ENCODE assay signal across 8 mouse cellular contexts in the genomic region with DNA sequence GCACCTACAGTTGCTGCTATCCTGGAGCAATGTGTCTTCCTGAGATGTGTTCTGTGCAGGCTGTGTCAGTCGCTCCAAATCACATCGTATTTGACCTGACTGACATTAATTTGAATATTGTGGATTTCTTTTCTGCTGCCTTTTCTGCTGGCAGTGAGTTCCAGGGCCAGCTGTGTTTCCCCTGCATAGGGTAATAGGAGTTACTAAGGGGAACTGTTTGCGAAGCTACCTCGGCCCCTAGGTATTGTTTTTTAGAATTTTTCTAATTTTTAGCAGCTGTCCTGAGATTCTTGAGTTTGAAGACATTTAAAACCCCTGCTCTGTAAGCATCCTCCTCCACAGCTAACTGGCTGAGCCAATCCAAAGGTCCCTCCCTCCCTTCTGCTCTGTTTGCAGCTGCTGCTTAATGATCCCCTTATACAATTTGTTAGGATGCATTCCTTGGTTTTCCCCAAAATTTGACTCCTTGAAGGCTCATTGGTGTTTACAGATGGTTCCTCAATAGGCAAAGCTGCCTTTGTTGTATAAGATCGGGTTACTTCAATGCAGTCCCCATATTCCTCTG. TPM values are rescaled to one million over a fixed set of nuclear protein-coding genes. Genes with fewer than 3 reads are reported as not detected.
DNase-seq lines count a peak whose midpoint lies in the region; ATAC-seq and TF ChIP-seq lines count a peak whose summit lies in the region.

No protein-coding gene starts in this region.

- 29% methylated on average over 5 of the region's 5 CpGs for WGBS in kidney, adult 2 months
- 31% methylated on average over 5 of the region's 5 CpGs for WGBS in hindbrain, embryonic 11.5 days
- WGBS in midbrain, embryonic 11.5 days: 34% methylated on average over 5 of the region's 5 CpGs

- no peaks in the 10 kb centered on the region for H3K36me3 ChIP-seq in kidney, adult 2 months (ENCODE audit: control insufficient read depth, insufficient read depth, low read length)
- no peaks in the 10 kb centered on the region for H3K36me3 ChIP-seq in hindbrain, embryonic 11.5 days (ENCODE audit: control insufficient read depth, insufficient read depth, low read length)
- no peaks in the 10 kb centered on the region for H3K36me3 ChIP-seq in midbrain, embryonic 11.5 days (ENCODE audit: control insufficient read depth, insufficient read depth, low read length)

- no peak for TF ChIP-seq POLR2A in kidney, adult 2 months (IDR thresholded peaks at IDR 0.05; ENCODE audit: low read depth, low read length)
- TF ChIP-seq POLR2A in cortical plate, adult 2 months (IDR thresholded peaks at IDR 0.05; ENCODE audit: extremely low read depth, insufficient read depth, low read length): no peak

- no peaks in the 10 kb centered on the region for H3K27me3 ChIP-seq in kidney, adult 2 months (replicated peaks; ENCODE audit: control insufficient read depth, insufficient read depth, low read length)
- H3K27me3 ChIP-seq in hindbrain, embryonic 11.5 days (ENCODE audit: control insufficient read depth, insufficient read depth, low read length): no peaks in the 10 kb centered on the region
- H3K27me3 ChIP-seq in midbrain, embryonic 11.5 days (ENCODE audit: control insufficient read depth, insufficient read depth, low read length): no peaks in the 10 kb centered on the region

- no peak for TF ChIP-seq CTCF in kidney, adult 2 months (conservative IDR thresholded peaks at IDR 0.05; ENCODE audit: insufficient read depth, insufficient read length, low read depth, low read length)
- no peak for TF ChIP-seq CTCF in cortical plate, adult 2 months (IDR thresholded peaks at IDR 0.05; ENCODE audit: extremely low read depth, insufficient read depth, low read length)

- peak; percentile 20; the same call in 1 of the 2 replicates for ATAC-seq in hindbrain, embryonic 11.5 days (ENCODE audit: low FRiP score)
- peak; percentile 41 for ATAC-seq in midbrain, embryonic 11.5 days (ENCODE audit: low FRiP score)

- no peak for DNase-seq in kidney, adult 2 months
- no peak for DNase-seq in kidney, postnatal 14 days
- DNase-seq in hindbrain, embryonic 11.5 days (ENCODE audit: low spot score): peak; percentile 7
- DNase-seq in midbrain, embryonic 11.5 days (ENCODE audit: low spot score, missing footprints): no peak
- DNase-seq in gastrocnemius, adult 8-10 months (ENCODE audit: low spot score in 2 of 2): no peak
- DNase-seq in adipocyte (ENCODE audit: low spot score): no peak
- no peak for DNase-seq in right cerebral cortex, postnatal 14 days

- no peak overlapping the region for H3K27ac ChIP-seq in kidney, adult 2 months (ENCODE audit: insufficient read depth, low read depth, low read length)
- H3K27ac ChIP-seq in cortical plate, adult 2 months (ENCODE audit: insufficient read depth, low read length): no peak overlapping the region
- H3K27ac ChIP-seq in hindbrain, embryonic 11.5 days (ENCODE audit: low read depth, low read length): no peak overlapping the region
- no peak overlapping the region for H3K27ac ChIP-seq in midbrain, embryonic 11.5 days (ENCODE audit: low read depth, low read length)

- no peaks in the 10 kb centered on the region for H3K9me3 ChIP-seq in hindbrain, embryonic 11.5 days (ENCODE audit: control insufficient read depth, low read length)
- no peaks in the 10 kb centered on the region for H3K9me3 ChIP-seq in midbrain, embryonic 11.5 days (ENCODE audit: control insufficient read depth, low read length)

- H3K4me2 ChIP-seq in hindbrain, embryonic 11.5 days (replicated peaks; ENCODE audit: low read depth, low read length): peak overlapping the region; percentile 55
- H3K4me2 ChIP-seq in midbrain, embryonic 11.5 days: peak overlapping the region; percentile 57

- H3K9ac ChIP-seq in hindbrain, embryonic 11.5 days (ENCODE audit: low read depth, low read length): peak overlapping the region; percentile 57
- H3K9ac ChIP-seq in midbrain, embryonic 11.5 days (ENCODE audit: low read length): peak overlapping the region; percentile 66

- H3K4me1 ChIP-seq in kidney, adult 2 months (ENCODE audit: control insufficient read depth, insufficient read depth, low read length): no peaks in the 10 kb centered on the region; the same call in 1 of the 2 replicates
- peaks cover 2% of the 10 kb centered on the region; the same call in 1 of the 2 replicates for H3K4me1 ChIP-seq in cortical plate, adult 2 months (ENCODE audit: control insufficient read depth, insufficient read depth, low read length)
- H3K4me1 ChIP-seq in hindbrain, embryonic 11.5 days (replicated peaks; ENCODE audit: control insufficient read depth, insufficient read depth, low read length): no peaks in the 10 kb centered on the region
- H3K4me1 ChIP-seq in midbrain, embryonic 11.5 days (ENCODE audit: control insufficient read depth, insufficient read depth, low read length): 0 out of 2 replicates have a peak, but pooled peaks cover 2% of the 10 kb centered on the region

- H3K4me3 ChIP-seq in kidney, adult 2 months (ENCODE audit: insufficient read depth, low read depth, low read length): peak overlapping the region; percentile 73
- peak overlapping the region; percentile 66 for H3K4me3 ChIP-seq in cortical plate, adult 2 months (ENCODE audit: insufficient read depth, low read length)
- H3K4me3 ChIP-seq in hindbrain, embryonic 11.5 days (ENCODE audit: low read depth, low read length): peak overlapping the region; percentile 50
- H3K4me3 ChIP-seq in midbrain, embryonic 11.5 days (ENCODE audit: low read depth, low read length): peak overlapping the region; percentile 44

RNA-seq across cellular contexts. Expression of gene H2-M10.1, which starts 10.2 kb away (rescaled TPM):
- polyA plus RNA-seq in kidney, adult 2 months (2012; rRNA removed): not detected in 2 replicates
- not detected in 2 replicates for polyA plus RNA-seq in cortical plate, adult 2 months (2012; rRNA removed)
- not detected in 2 replicates for polyA plus RNA-seq in hindbrain, embryonic 11.5 days (2014; fragmentation: Nextera tagmentation; extraction: Ambion mirVana)
- polyA plus RNA-seq in midbrain, embryonic 11.5 days (2014; fragmentation: Nextera tagmentation; extraction: Ambion mirVana): not detected in 2 replicates
- total RNA-seq in gastrocnemius, adult 8-10 months (2022): not detected

RNA-seq across cellular contexts. Expression of gene H2-M10.2, which starts 29.5 kb away (rescaled TPM):
- not detected in 2 replicates for polyA plus RNA-seq in kidney, adult 2 months (2012; rRNA removed)
- not detected in 2 replicates for polyA plus RNA-seq in cortical plate, adult 2 months (2012; rRNA removed)
- not detected in 2 replicates for polyA plus RNA-seq in hindbrain, embryonic 11.5 days (2014; fragmentation: Nextera tagmentation; extraction: Ambion mirVana)
- polyA plus RNA-seq in midbrain, embryonic 11.5 days (2014; fragmentation: Nextera tagmentation; extraction: Ambion mirVana): 0.19 TPM in 1 of 2 replicates, not detected in the other
- total RNA-seq in gastrocnemius, adult 8-10 months (2022): not detected

RNA-seq across cellular contexts. Expression of gene Trim39, which starts 43.7 kb away (rescaled TPM):
- 11.1 and 11.4 TPM in 2 replicates for polyA plus RNA-seq in kidney, adult 2 months (2012; rRNA removed)
- polyA plus RNA-seq in cortical plate, adult 2 months (2012; rRNA removed): 30.6 and 34.9 TPM in 2 replicates
- polyA plus RNA-seq in hindbrain, embryonic 11.5 days (2014; fragmentation: Nextera tagmentation; extraction: Ambion mirVana): 19.5 and 22.3 TPM in 2 replicates
- polyA plus RNA-seq in midbrain, embryonic 11.5 days (2014; fragmentation: Nextera tagmentation; extraction: Ambion mirVana): 17.4 and 17.6 TPM in 2 replicates
- total RNA-seq in gastrocnemius, adult 8-10 months (2022): 1 to 10 TPM; 5.5 to 9.7 (median 7.5) TPM

RNA-seq across cellular contexts. Expression of gene H2-M10.3, which starts 52.4 kb away (rescaled TPM):
- not detected in 2 replicates for polyA plus RNA-seq in kidney, adult 2 months (2012; rRNA removed)
- polyA plus RNA-seq in cortical plate, adult 2 months (2012; rRNA removed): not detected in 2 replicates
- not detected in 2 replicates for polyA plus RNA-seq in hindbrain, embryonic 11.5 days (2014; fragmentation: Nextera tagmentation; extraction: Ambion mirVana)
- not detected in 2 replicates for polyA plus RNA-seq in midbrain, embryonic 11.5 days (2014; fragmentation: Nextera tagmentation; extraction: Ambion mirVana)
- not detected for total RNA-seq in gastrocnemius, adult 8-10 months (2022)

RNA-seq across cellular contexts. Expression of gene Rpp21, which starts 57.9 kb away (rescaled TPM):
- polyA plus RNA-seq in kidney, adult 2 months (2012; rRNA removed): 101 and 122 TPM in 2 replicates
- 59.3 and 60.0 TPM in 2 replicates for polyA plus RNA-seq in cortical plate, adult 2 months (2012; rRNA removed)
- 86.4 and 91.0 TPM in 2 replicates for polyA plus RNA-seq in hindbrain, embryonic 11.5 days (2014; fragmentation: Nextera tagmentation; extraction: Ambion mirVana)
- polyA plus RNA-seq in midbrain, embryonic 11.5 days (2014; fragmentation: Nextera tagmentation; extraction: Ambion mirVana): 80.7 and 83.2 TPM in 2 replicates
- total RNA-seq in gastrocnemius, adult 8-10 months (2022): 10 to 100 TPM; 31.1 to 42.0 (median 33.5) TPM
